Mouse (Mus musculus): ENCODE data around the gene Arhgap20.

DNA sequence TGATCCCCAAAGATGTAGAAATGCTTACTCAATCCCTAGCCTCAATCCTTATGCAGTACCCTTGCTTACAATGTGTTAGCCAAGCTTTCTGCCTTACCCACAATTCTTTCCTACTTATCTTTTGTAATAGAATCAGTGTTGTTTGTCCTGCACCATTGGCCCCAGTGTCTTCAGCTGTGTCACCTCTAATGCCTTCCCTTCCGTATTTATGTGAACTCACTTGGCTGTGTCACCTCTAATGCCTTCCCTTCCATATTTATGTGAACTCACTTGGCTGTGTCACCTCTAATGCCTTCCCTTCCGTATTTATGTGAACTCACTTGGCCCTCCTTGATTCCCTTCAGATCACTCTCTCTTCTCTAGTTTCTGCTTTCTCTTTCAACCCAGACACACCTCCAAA, 4.1 kb upstream of the Arhgap20 start:
- TF ChIP-seq CTCF (conservative IDR thresholded peaks at IDR 0.05 in 1 of 2, IDR thresholded peaks at IDR 0.05 in 1 of 2; ENCODE audit: low read depth in 2 of 2, low read length in 2 of 2) (no peak), POLR2A (IDR thresholded peaks at IDR 0.05; ENCODE audit: low read depth, low read length) (no peak), HCFC1 (IDR thresholded peaks at IDR 0.05; ENCODE audit: low read depth, low read length) (peak; percentile 73), EP300 (IDR thresholded peaks at IDR 0.05; ENCODE audit: low read length) (no peak), USF2 (conservative IDR thresholded peaks at IDR 0.05; ENCODE audit: low read depth, low read length) (no peak), ZMIZ1 (IDR thresholded peaks at IDR 0.05; ENCODE audit: low read depth, low read length) (no peak), UBTF (IDR thresholded peaks at IDR 0.05; ENCODE audit: low read depth, low read length) (no peak), GABPA (IDR thresholded peaks at IDR 0.05; ENCODE audit: insufficient replicate concordance, low read depth, low read length) (no peak), POLR2AphosphoS2 (IDR thresholded peaks at IDR 0.05; ENCODE audit: low read depth, low read length) (no peak), SIN3A (IDR thresholded peaks at IDR 0.05; ENCODE audit: low read length) (no peak)

Data from CH12.LX (cell line).